Mouse (Mus musculus): ENCODE data around the gene Dnmt1.

DNA sequence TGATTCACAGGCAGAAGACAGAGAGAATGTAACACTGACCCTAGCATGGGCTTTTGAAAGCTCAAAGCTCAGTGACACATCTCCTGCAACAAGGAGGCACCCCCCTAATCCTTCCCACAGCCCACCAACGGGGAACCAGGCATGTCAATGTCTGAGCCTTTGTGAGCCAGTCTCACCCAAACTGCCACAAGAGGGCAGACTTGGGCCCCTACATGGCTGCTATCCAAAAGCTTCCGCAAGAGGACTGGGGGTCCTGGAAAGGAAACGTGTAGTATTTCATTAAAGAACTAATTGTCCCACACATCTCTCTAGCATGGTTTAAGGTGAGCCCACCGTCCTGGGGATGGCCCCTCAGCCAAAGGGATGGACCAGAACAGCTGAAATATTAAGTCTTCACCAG lies 97.9 kb downstream of the Dnmt1 start:
- no peak for TF ChIP-seq CTCF (IDR thresholded peaks at IDR 0.05; ENCODE audit: low read depth, low read length)
- TF ChIP-seq TAL1 (conservative IDR thresholded peaks at IDR 0.05; ENCODE audit: low read depth, low read length), result no peak

All from G1E (cell line).